Mouse (Mus musculus) liver, embryonic 15.5 days (tissue): Measurements from ENCODE around the gene Gm45213. TPM values are rescaled to one million over a fixed set of nuclear protein-coding genes. Genes with fewer than 3 reads are reported as not detected.

ENCODE experiments used
- ATAC-seq: fragments of 200-750 bp; cut with Nextera tagmentation; 2 replicates; pipeline ENCODE4 v1.8.0; 2017; ENCODE audit warnings: moderate number of reproducible peaks, mild to moderate bottlenecking, moderate library complexity; ENCODE audit not compliant: insufficient read depth
- H3K27ac ChIP-seq: fragments of 300-500 bp; sonication (generic); replicated peaks from 2 replicates; pipeline ENCODE4 v1.5.1; 2015; ENCODE audit warnings: mild to moderate bottlenecking, inconsistent platforms
- H3K27me3 ChIP-seq: fragments of 300-500 bp; sonication (generic); 2 replicates; pipeline ENCODE4 v1.6.1; 2015; ENCODE audit warnings: mild to moderate bottlenecking, inconsistent platforms
- H3K36me3 ChIP-seq: fragments of 300-500 bp; sonication (generic); replicated peaks from 2 replicates; pipeline ENCODE4 v1.6.1; 2015; ENCODE audit warnings: moderate library complexity, mild to moderate bottlenecking, inconsistent platforms
- H3K4me1 ChIP-seq: fragments of 300-500 bp; sonication (generic); replicated peaks from 2 replicates; pipeline ENCODE4 v1.6.1; 2015; ENCODE audit warnings: inconsistent platforms
- H3K4me2 ChIP-seq: fragments of 300-500 bp; sonication (generic); 2 replicates; pipeline ENCODE4 v1.6.1; 2015; ENCODE audit warnings: moderate library complexity, mild to moderate bottlenecking, inconsistent platforms
- H3K4me3 ChIP-seq: fragments of 300-500 bp; sonication (generic); replicated peaks from 2 replicates; pipeline ENCODE4 v1.5.1; 2015; ENCODE audit warnings: mild to moderate bottlenecking, inconsistent platforms
- H3K9ac ChIP-seq: fragments of 300-500 bp; sonication (generic); 2 replicates; pipeline ENCODE4 v1.6.1; 2015; ENCODE audit warnings: moderate library complexity, mild to moderate bottlenecking, inconsistent platforms
- H3K9me3 ChIP-seq: fragments of 300-500 bp; sonication (generic); replicated peaks from 2 replicates; pipeline ENCODE4 v1.6.1; 2016; ENCODE audit warnings: inconsistent platforms
- WGBS: fragments of 180-500 bp; shearing (Covaris S2); methylation state at CpG from one replicate; pipeline ENCODE4 v1.1.7; 2015; ENCODE audit warnings: mixed read lengths; ENCODE audit not compliant: insufficient replicate concordance; 5-methylcytosine and 5-hydroxymethylcytosine counted together
- polyA plus RNA-seq: library from polyadenylated mRNA; unstranded; fragments of >200 nt; fragmentation: Nextera tagmentation; extraction: Ambion mirVana; gene quantifications from 2 replicates; pipeline ENCODE4 v1.2.1, GENCODE M21; 2015

Gm45213 gene
- polyA plus RNA-seq, 1 experiment from 2014 or later = not detected

DNA sequence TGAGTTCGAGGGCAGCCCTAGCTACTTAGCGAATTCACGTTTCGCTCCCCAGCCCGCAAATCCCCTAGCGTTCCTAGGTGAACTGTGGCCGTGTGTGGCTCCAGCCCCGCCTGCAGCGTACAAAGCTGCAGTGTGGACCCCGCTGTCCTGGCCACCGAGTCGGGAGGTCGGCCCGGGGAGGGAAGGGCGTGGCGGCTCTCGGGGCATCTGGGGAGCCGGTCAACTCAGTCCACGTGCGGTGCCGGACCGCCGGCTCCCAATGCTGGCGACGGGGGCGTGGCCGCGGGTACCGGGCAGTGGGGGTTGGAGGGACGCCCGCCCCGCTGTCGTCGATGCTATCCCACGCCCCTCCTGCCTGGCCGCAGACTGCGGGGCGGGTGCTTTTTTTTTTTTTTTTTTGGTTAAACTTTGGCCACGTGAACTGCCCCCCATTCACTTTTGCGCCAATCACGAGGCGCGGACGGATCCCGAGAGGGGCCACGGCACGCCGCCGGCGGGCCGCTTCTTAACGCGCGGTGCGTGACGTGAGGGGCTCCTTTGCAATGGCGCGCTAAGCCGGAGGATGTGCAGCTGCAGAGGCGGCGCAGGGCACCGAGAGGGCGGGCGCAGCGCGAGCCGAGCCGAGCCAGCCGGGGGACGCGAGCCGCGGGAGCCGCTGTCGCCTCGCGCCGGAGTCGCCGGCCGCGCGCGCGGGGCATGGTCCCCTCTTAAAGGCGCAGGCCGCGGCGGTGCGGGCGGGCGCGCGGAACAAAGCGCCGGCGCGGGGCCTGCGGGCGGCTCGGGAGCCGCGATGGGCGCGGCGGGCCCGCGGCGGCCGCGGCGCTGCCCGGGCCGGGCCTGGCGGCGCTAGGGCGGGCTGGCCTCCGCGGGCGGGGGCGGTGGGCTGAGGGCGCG is 65.8 kb downstream of the Gm45213 start, which contains the start of gene Chsy1:
Chsy1 (plus strand) TSS at position 555 of the 894 bp plus-strand sequence.
- H3K27me3 ChIP-seq = peaks cover 14% of the 10 kb centered on the region
- ATAC-seq = peak; percentile 65
- under 1% methylated on average over 111 of the region's 123 CpGs for whole genome bisulfite sequencing
- peaks cover 49% of the 10 kb centered on the region for H3K4me1 ChIP-seq
- peak within 1 kb of the TSS; percentile 78 for H3K4me3 ChIP-seq
- no peaks in the 10 kb centered on the region for H3K36me3 ChIP-seq
- peak within 1 kb of the TSS; percentile 85 for H3K27ac ChIP-seq
- H3K9me3 ChIP-seq = no peaks in the 10 kb centered on the region
- H3K9ac ChIP-seq = peak within 1 kb of the TSS; percentile 78
- peak within 1 kb of the TSS; percentile 99 for H3K4me2 ChIP-seq

DNA sequence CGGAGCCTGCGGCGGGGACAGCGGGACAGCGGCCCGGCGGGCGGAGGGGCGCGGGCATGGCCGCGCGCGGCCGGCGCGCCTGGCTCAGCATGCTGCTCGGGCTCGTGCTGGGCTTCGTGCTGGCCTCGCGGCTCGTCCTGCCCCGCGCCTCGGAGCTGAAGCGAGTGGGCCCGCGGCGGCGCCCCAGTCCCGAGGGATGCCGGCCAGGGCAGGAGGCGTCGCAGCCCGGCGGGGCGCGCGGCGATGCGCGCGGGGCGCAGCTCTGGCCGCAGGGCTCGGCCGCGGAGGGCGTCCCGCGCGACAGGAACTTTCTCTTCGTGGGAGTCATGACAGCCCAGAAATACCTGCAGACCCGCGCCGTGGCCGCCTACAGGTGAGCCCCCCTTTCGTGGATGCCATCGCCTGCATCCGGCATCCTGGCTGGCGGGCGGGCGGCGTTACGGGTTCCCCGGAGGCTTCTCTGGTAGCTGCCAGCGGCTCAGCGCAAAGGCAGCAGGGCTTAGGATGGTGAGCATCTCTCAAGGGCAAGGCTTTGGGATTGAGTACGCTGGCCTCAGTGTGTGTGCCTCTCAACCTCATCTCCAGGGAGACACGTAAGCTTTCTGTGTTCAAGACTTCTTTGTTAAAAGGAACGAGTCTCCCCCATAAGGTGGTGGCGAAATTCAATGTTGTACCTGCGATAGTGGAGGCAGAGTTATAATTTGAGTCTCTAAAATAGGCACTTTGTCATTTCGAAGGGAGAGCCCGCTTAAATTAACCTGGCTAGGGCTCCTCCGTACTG is 66.6 kb downstream of the Gm45213 start:
- Histone ChIP-seq H3K4me2 (peak overlapping the region; percentile 99), H3K4me3 (peak overlapping the region; percentile 78), H3K27ac (peak overlapping the region; percentile 85), H3K4me1 (peaks cover 58% of the 10 kb centered on the region), H3K9me3 (no peaks in the 10 kb centered on the region), H3K36me3 (no peaks in the 10 kb centered on the region), H3K27me3 (peaks cover 14% of the 10 kb centered on the region), H3K9ac (peak overlapping the region; percentile 78)
- peak; percentile 46 for ATAC-seq
- WGBS = under 1% methylated on average over 73 of the region's 77 CpGs

DNA sequence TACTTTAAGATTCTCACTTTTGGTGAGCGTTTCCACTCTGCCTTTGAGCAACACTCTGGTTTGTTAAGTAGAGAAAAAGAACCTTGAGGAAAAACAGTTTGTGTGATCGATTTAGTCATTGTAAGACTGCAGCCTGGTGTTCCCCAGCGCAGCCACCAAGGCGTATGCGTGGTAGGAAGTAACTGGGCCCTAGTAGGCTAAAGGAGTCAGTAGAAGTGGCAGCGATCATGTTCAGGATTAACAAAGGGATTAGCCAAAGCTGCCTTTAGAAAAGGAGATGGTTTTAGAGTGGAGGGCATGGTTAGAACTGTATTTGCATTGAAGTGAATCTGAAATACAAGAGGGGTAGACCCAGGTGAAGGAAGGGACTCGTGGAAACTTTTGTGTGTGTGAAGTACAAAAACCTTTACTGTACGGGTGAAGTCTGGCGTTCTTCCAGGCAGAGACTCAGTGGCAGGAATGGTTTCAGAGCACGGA is 67.3 kb downstream of the Gm45213 start:
- peak overlapping the region; percentile 99 for H3K4me2 ChIP-seq
- peak overlapping the region; percentile 78 for H3K9ac ChIP-seq
- H3K9me3 ChIP-seq = no peaks in the 10 kb centered on the region
- 9% methylated on average over 10 of the region's 10 CpGs for WGBS
- H3K27me3 ChIP-seq = peaks cover 14% of the 10 kb centered on the region
- H3K27ac ChIP-seq = peak overlapping the region; percentile 85
- peak overlapping the region; percentile 78 for H3K4me3 ChIP-seq
- no peak for ATAC-seq
- H3K36me3 ChIP-seq = no peaks in the 10 kb centered on the region
- H3K4me1 ChIP-seq = peaks cover 64% of the 10 kb centered on the region

DNA sequence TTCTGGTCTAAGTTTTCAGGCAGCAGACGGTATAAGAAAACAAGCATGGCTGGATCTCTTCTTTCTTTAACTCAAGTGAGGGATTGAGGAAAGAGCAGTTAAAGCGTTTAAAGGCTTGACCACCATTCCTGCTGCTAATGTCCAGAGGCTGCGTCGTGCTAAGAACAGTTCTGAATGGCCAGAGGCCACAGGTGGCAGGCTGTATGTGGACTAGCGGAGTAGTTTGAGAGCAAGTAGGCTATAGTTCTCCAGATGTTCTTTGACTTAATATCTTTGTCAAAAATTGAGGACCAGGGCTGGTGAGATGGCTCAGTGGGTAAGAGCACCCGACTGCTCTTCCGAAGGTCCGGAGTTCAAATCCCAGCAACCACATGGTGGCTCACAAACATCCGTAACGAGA is 67.8 kb downstream of the Gm45213 start:
- no peaks in the 10 kb centered on the region for H3K36me3 ChIP-seq
- peak overlapping the region; percentile 78 for H3K4me3 ChIP-seq
- no peak for ATAC-seq
- H3K27me3 ChIP-seq = peaks cover 14% of the 10 kb centered on the region
- H3K9ac ChIP-seq = peak overlapping the region; percentile 78
- H3K4me2 ChIP-seq = peak overlapping the region; percentile 99
- H3K27ac ChIP-seq = peak overlapping the region; percentile 85
- peaks cover 69% of the 10 kb centered on the region for H3K4me1 ChIP-seq
- H3K9me3 ChIP-seq = no peaks in the 10 kb centered on the region
- 69% methylated on average over 10 of the region's 10 CpGs for WGBS

Other genes with a start within 250 kb of the Gm45213 start
- gene Pcsk6, start 181.9 kb upstream of the Gm45213 start, polyA plus RNA-seq = 0.94 and 2.0 TPM in 2 replicates
- 75.1 and 77.3 TPM in 2 replicates for gene Snrpa1, start 15.4 kb downstream of the Gm45213 start, polyA plus RNA-seq
- 63.2 and 65.4 TPM in 2 replicates for gene Selenos, start 36.0 kb downstream of the Gm45213 start, polyA plus RNA-seq
- 6.2 and 6.3 TPM in 2 replicates for gene Chsy1, start 65.9 kb downstream of the Gm45213 start, polyA plus RNA-seq